Mouse (Mus musculus): Measurements from ENCODE around the gene Phactr3.
"Not testable (repeated sequence)": the region's sequence is repeated elsewhere in the genome, so short reads cannot be mapped to it uniquely, and the experiment has no call there.

Gene Phactr3

GRCm38 (mm10) chr2:178118801-178119560 lies at the start of gene Phactr3:
TSS of gene Phactr3 (plus strand) at chr2:178118975.
- no peak for DNase-seq (ENCODE audit: extremely low read depth, insufficient read length, low spot score)

- not testable (repeated sequence) for DNase-seq (ENCODE audit: extremely low read depth, insufficient read length, low spot score)
Measured at GRCm38 (mm10) chr2:178078166-178078717, 40.5 kb upstream of the Phactr3 start, which contains the start of gene Zfp931. TSS of gene Zfp931 (minus strand) at chr2:178078476.

- DNase-seq (ENCODE audit: extremely low read depth, insufficient read length, low spot score): no peak
Measured at GRCm38 (mm10) chr2:178089586-178089985, 29.2 kb upstream of the Phactr3 start.

- no peak for DNase-seq (ENCODE audit: extremely low read depth, insufficient read length, low spot score)
Measured at GRCm38 (mm10) chr2:178098021-178098420, 20.8 kb upstream of the Phactr3 start.

- no peak for DNase-seq (ENCODE audit: extremely low read depth, insufficient read length, low spot score)
Measured at GRCm38 (mm10) chr2:178101957-178102356, 16.8 kb upstream of the Phactr3 start.

- DNase-seq (ENCODE audit: extremely low read depth, insufficient read length, low spot score): no peak
Measured at GRCm38 (mm10) chr2:178117946-178118345, 829 bp upstream of the Phactr3 start.

GRCm38 (mm10) chr2:178119561-178120355 lies 983 bp downstream of the Phactr3 start:
- DNase-seq (ENCODE audit: extremely low read depth, insufficient read length, low spot score): no peak

GRCm38 (mm10) chr2:178120356-178120645 lies 1.5 kb downstream of the Phactr3 start:
- no peak for DNase-seq (ENCODE audit: extremely low read depth, insufficient read length, low spot score)

- no peak for DNase-seq (ENCODE audit: extremely low read depth, insufficient read length, low spot score)
Measured at GRCm38 (mm10) chr2:178120651-178121374, 2.0 kb downstream of the Phactr3 start.

GRCm38 (mm10) chr2:178121375-178121688 lies 2.6 kb downstream of the Phactr3 start:
- DNase-seq (ENCODE audit: extremely low read depth, insufficient read length, low spot score): no peak

- DNase-seq (ENCODE audit: extremely low read depth, insufficient read length, low spot score): no peak
Measured at GRCm38 (mm10) chr2:178121946-178122665, 3.3 kb downstream of the Phactr3 start.

GRCm38 (mm10) chr2:178123466-178123865 lies 4.7 kb downstream of the Phactr3 start:
- DNase-seq (ENCODE audit: extremely low read depth, insufficient read length, low spot score): no peak

- no peak for DNase-seq (ENCODE audit: extremely low read depth, insufficient read length, low spot score)
Measured at GRCm38 (mm10) chr2:178125427-178125826, 6.7 kb downstream of the Phactr3 start.

GRCm38 (mm10) chr2:178126041-178126820 lies 7.5 kb downstream of the Phactr3 start:
- DNase-seq (ENCODE audit: extremely low read depth, insufficient read length, low spot score): no peak

GRCm38 (mm10) chr2:178128594-178128993 lies 9.8 kb downstream of the Phactr3 start:
- no peak for DNase-seq (ENCODE audit: extremely low read depth, insufficient read length, low spot score)

- no peak for DNase-seq (ENCODE audit: extremely low read depth, insufficient read length, low spot score)
Measured at GRCm38 (mm10) chr2:178129161-178129560, 10.4 kb downstream of the Phactr3 start.

GRCm38 (mm10) chr2:178129676-178130075 lies 10.9 kb downstream of the Phactr3 start:
- no peak for DNase-seq (ENCODE audit: extremely low read depth, insufficient read length, low spot score)

GRCm38 (mm10) chr2:178130536-178130935 lies 11.8 kb downstream of the Phactr3 start:
- DNase-seq (ENCODE audit: extremely low read depth, insufficient read length, low spot score): no peak

GRCm38 (mm10) chr2:178131011-178131410 lies 12.2 kb downstream of the Phactr3 start:
- DNase-seq (ENCODE audit: extremely low read depth, insufficient read length, low spot score): no peak
